Mouse (Mus musculus) embryonic fibroblast, embryonic 13.5 days (primary cell): Measurements from ENCODE around the gene Clba1.

Experiments used
- CTCF ChIP-seq: IDR thresholded peaks from 2 replicates; pipeline ENCODE4 v1.5.1; 2011; ENCODE audit warnings: mild to moderate bottlenecking, control low read depth, low read length, moderate library complexity, borderline replicate concordance; ENCODE audit not compliant: insufficient read depth
- POLR2A ChIP-seq: IDR thresholded peaks from 2 replicates; pipeline ENCODE4 v1.6.1; 2011; ENCODE audit warnings: low read depth, mild to moderate bottlenecking, control low read depth, low read length, moderate library complexity

- TF ChIP-seq CTCF: no peak
- no peak for TF ChIP-seq POLR2A
Observed at GRCm38 (mm10) chr12:112773366-112773765, 35.4 kb upstream of the Clba1 start.
